Mouse (Mus musculus) limb, embryonic 10.5 days (tissue): ENCODE measurements around the gene Xrcc3. TPM values are rescaled to one million over a fixed set of nuclear protein-coding genes. Genes with fewer than 3 reads are reported as not detected.

Experiments
- DNase-seq: peaks from one replicate; pipeline ENCODE4 v3.0.0-alpha.2; 2017; ENCODE audit warnings: low spot score
- H3K27ac ChIP-seq: fragments of 300-500 bp; sonication (generic); 2 replicates; pipeline ENCODE4 v1.5.1; 2016; ENCODE audit warnings: mild to moderate bottlenecking
- H3K27me3 ChIP-seq: fragments of 300-500 bp; sonication (generic); 2 replicates; pipeline ENCODE4 v1.6.1; 2016; ENCODE audit warnings: low read depth, mild to moderate bottlenecking; ENCODE audit not compliant: poor library complexity, severe bottlenecking
- H3K36me3 ChIP-seq: fragments of 300-500 bp; sonication (generic); 2 replicates; pipeline ENCODE4 v1.6.1; 2016; ENCODE audit warnings: mild to moderate bottlenecking, moderate library complexity
- H3K4me1 ChIP-seq: fragments of 300-500 bp; sonication (generic); 2 replicates; pipeline ENCODE4 v1.6.1; 2016
- H3K4me3 ChIP-seq: fragments of 300-500 bp; sonication (generic); 2 replicates; pipeline ENCODE4 v1.5.1; 2016; ENCODE audit warnings: mild to moderate bottlenecking, moderate library complexity
- H3K9me3 ChIP-seq: fragments of 300-500 bp; sonication (generic); replicated peaks from 2 replicates; pipeline ENCODE4 v1.6.1; 2016; ENCODE audit warnings: mild to moderate bottlenecking
- WGBS: fragments of 180-500 bp; shearing (Covaris S2); methylation state at CpG from one replicate; pipeline ENCODE4 v1.1.7; 2016; 5-methylcytosine and 5-hydroxymethylcytosine counted together
- polyA plus RNA-seq: library from polyadenylated mRNA; unstranded; fragments of >200 nt; fragmentation: Nextera tagmentation; extraction: Ambion mirVana; gene quantifications from 2 replicates; pipeline ENCODE4 v1.2.1, GENCODE M21; 2016

The Xrcc3 gene
- polyA plus RNA-seq, 1 experiment from 2014 or later, result 21.6 TPM

- no peaks in the 10 kb centered on the region for H3K27me3 ChIP-seq
- no peak overlapping the region for H3K4me3 ChIP-seq
- DNase-seq, result no peak
- H3K27ac ChIP-seq, result no peak overlapping the region
- no peaks in the 10 kb centered on the region for H3K9me3 ChIP-seq
- H3K36me3 ChIP-seq, result peaks cover 48% of the 10 kb centered on the region
- no peaks in the 10 kb centered on the region for H3K4me1 ChIP-seq
- 81% methylated on average over 5 of the region's 5 CpGs for WGBS
Measured at GRCm38 (mm10) chr12:111832643-111833042, 19.0 kb upstream of the Xrcc3 start.

GRCm38 (mm10) chr12:111830375-111830774 lies 16.7 kb upstream of the Xrcc3 start:
- no peaks in the 10 kb centered on the region for H3K27me3 ChIP-seq
- no peaks in the 10 kb centered on the region for H3K9me3 ChIP-seq
- peaks cover 71% of the 10 kb centered on the region for H3K36me3 ChIP-seq
- no peak overlapping the region for H3K27ac ChIP-seq
- DNase-seq, result no peak
- H3K4me3 ChIP-seq, result no peak overlapping the region
- H3K4me1 ChIP-seq, result no peaks in the 10 kb centered on the region
- WGBS, result 94% methylated on average over 10 of the region's 10 CpGs

GRCm38 (mm10) chr12:111829954-111830353 lies 16.3 kb upstream of the Xrcc3 start:
- no peak for DNase-seq
- Histone ChIP-seq H3K4me3 (no peak overlapping the region), H3K36me3 (peaks cover 75% of the 10 kb centered on the region), H3K27ac (no peak overlapping the region), H3K9me3 (no peaks in the 10 kb centered on the region), H3K4me1 (no peaks in the 10 kb centered on the region), H3K27me3 (no peaks in the 10 kb centered on the region)
- 90% methylated on average over 9 of the region's 9 CpGs for WGBS

GRCm38 (mm10) chr12:111829447-111829846 lies 15.8 kb upstream of the Xrcc3 start:
- 91% methylated on average over 5 of the region's 5 CpGs for WGBS
- Histone ChIP-seq H3K36me3 (peaks cover 80% of the 10 kb centered on the region), H3K9me3 (no peaks in the 10 kb centered on the region), H3K4me3 (no peak overlapping the region), H3K27me3 (no peaks in the 10 kb centered on the region), H3K27ac (no peak overlapping the region), H3K4me1 (no peaks in the 10 kb centered on the region)
- DNase-seq, result no peak

- no peak overlapping the region for H3K4me3 ChIP-seq
- H3K27ac ChIP-seq, result no peak overlapping the region
- H3K36me3 ChIP-seq, result peaks cover 80% of the 10 kb centered on the region
- no peaks in the 10 kb centered on the region for H3K4me1 ChIP-seq
- no peaks in the 10 kb centered on the region for H3K27me3 ChIP-seq
- DNase-seq, result no peak
- whole genome bisulfite sequencing, result 93% methylated on average over 12 of the region's 12 CpGs
- H3K9me3 ChIP-seq, result no peaks in the 10 kb centered on the region
Measured at GRCm38 (mm10) chr12:111827556-111827955, 13.9 kb upstream of the Xrcc3 start.

GRCm38 (mm10) chr12:111821931-111822330 lies 8.3 kb upstream of the Xrcc3 start:
- peaks cover 62% of the 10 kb centered on the region for H3K36me3 ChIP-seq
- no peak overlapping the region for H3K4me3 ChIP-seq
- peaks cover 11% of the 10 kb centered on the region; the same call in 1 of the 2 replicates for H3K4me1 ChIP-seq
- no peaks in the 10 kb centered on the region for H3K9me3 ChIP-seq
- H3K27ac ChIP-seq, result no peak overlapping the region
- no peaks in the 10 kb centered on the region for H3K27me3 ChIP-seq
- 76% methylated on average over 4 of the region's 4 CpGs for WGBS
- no peak for DNase-seq

- H3K4me3 ChIP-seq, result no peak overlapping the region
- peaks cover 56% of the 10 kb centered on the region for H3K36me3 ChIP-seq
- no peaks in the 10 kb centered on the region for H3K27me3 ChIP-seq
- no peaks in the 10 kb centered on the region for H3K9me3 ChIP-seq
- peaks cover 21% of the 10 kb centered on the region for H3K4me1 ChIP-seq
- DNase-seq, result no peak
- 82% methylated on average over 7 of the region's 7 CpGs for WGBS
- H3K27ac ChIP-seq, result no peak overlapping the region
Measured at GRCm38 (mm10) chr12:111820708-111821107, 7.0 kb upstream of the Xrcc3 start.

GRCm38 (mm10) chr12:111819936-111820335 lies 6.3 kb upstream of the Xrcc3 start:
- Histone ChIP-seq H3K4me3 (no peak overlapping the region), H3K36me3 (peaks cover 48% of the 10 kb centered on the region), H3K27ac (no peak overlapping the region), H3K27me3 (no peaks in the 10 kb centered on the region), H3K4me1 (peaks cover 29% of the 10 kb centered on the region), H3K9me3 (no peaks in the 10 kb centered on the region)
- no peak for DNase-seq
- WGBS, result 77% methylated on average over 8 of the region's 8 CpGs

- WGBS, result 96% methylated on average over 8 of the region's 8 CpGs
- Histone ChIP-seq H3K27ac (no peak overlapping the region), H3K27me3 (no peaks in the 10 kb centered on the region), H3K4me3 (no peak overlapping the region), H3K4me1 (peaks cover 40% of the 10 kb centered on the region), H3K36me3 (peaks cover 29% of the 10 kb centered on the region), H3K9me3 (no peaks in the 10 kb centered on the region)
- DNase-seq, result no peak
Measured at GRCm38 (mm10) chr12:111817991-111818390, 4.3 kb upstream of the Xrcc3 start.

GRCm38 (mm10) chr12:111816967-111817366 lies 3.3 kb upstream of the Xrcc3 start:
- 84% methylated on average over 9 of the region's 9 CpGs for WGBS
- H3K36me3 ChIP-seq, result peaks cover 29% of the 10 kb centered on the region
- no peaks in the 10 kb centered on the region for H3K27me3 ChIP-seq
- no peak overlapping the region for H3K4me3 ChIP-seq
- H3K9me3 ChIP-seq, result no peaks in the 10 kb centered on the region
- DNase-seq, result no peak
- no peak overlapping the region for H3K27ac ChIP-seq
- H3K4me1 ChIP-seq, result peaks cover 50% of the 10 kb centered on the region

GRCm38 (mm10) chr12:111816528-111816927 lies 2.9 kb upstream of the Xrcc3 start:
- Histone ChIP-seq H3K4me3 (no peak overlapping the region), H3K36me3 (peaks cover 30% of the 10 kb centered on the region), H3K27me3 (no peaks in the 10 kb centered on the region), H3K4me1 (peaks cover 51% of the 10 kb centered on the region), H3K27ac (peak overlapping the region; percentile 23; the same call in 1 of the 2 replicates), H3K9me3 (no peaks in the 10 kb centered on the region)
- DNase-seq, result no peak
- WGBS, result 74% methylated on average over 13 of the region's 13 CpGs

GRCm38 (mm10) chr12:111814769-111815762 lies 1.4 kb upstream of the Xrcc3 start:
- Histone ChIP-seq H3K27me3 (no peaks in the 10 kb centered on the region), H3K4me1 (peaks cover 52% of the 10 kb centered on the region), H3K36me3 (peaks cover 39% of the 10 kb centered on the region), H3K4me3 (peak overlapping the region; percentile 69), H3K27ac (peak overlapping the region; percentile 90), H3K9me3 (no peaks in the 10 kb centered on the region)
- DNase-seq, result peak; percentile 42
- 38% methylated on average over 19 of the region's 19 CpGs for WGBS

- Histone ChIP-seq H3K27me3 (no peaks in the 10 kb centered on the region), H3K36me3 (peaks cover 49% of the 10 kb centered on the region), H3K27ac (peak overlapping the region; percentile 90), H3K9me3 (no peaks in the 10 kb centered on the region), H3K4me1 (peaks cover 53% of the 10 kb centered on the region), H3K4me3 (peak overlapping the region; percentile 69)
- DNase-seq, result peak; percentile 40
- 5% methylated on average over 27 of the region's 27 CpGs for WGBS
Measured at GRCm38 (mm10) chr12:111813111-111813765, 435 bp downstream of the Xrcc3 start.
